Mouse (Mus musculus): ENCODE measurements around the gene Ccdc124.

DNA sequence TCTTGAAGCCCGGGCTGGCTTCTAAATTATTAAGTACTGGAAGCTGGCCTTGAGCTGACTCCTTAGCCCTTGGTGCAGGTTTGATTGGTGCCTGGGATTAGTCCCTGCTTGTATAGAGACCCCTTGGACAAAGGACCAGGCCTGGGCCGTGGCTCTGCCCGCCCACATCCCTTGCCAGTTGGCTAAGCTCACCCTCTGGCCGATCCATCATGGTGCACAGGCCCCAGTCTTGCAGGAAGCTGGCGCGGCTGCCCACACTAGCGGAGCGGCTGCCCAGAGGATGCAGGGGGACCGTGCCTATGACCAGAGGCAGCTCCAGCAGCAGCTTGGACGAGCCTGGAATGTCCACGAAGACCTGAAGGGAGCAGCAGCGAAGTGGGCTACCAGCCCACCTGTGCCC is 37.1 kb downstream of the Ccdc124 start:
- TF ChIP-seq USF2 (IDR thresholded peaks at IDR 0.05; ENCODE audit: borderline replicate concordance in 1 of 2, insufficient read depth in 1 of 2, low read depth in 1 of 2, low read length in 2 of 2): no peak
- TF ChIP-seq EP300 (IDR thresholded peaks at IDR 0.05; ENCODE audit: low read depth in 1 of 2, low read length in 2 of 2): no peak
- TF ChIP-seq NRF1 (IDR thresholded peaks at IDR 0.05; ENCODE audit: insufficient read depth, low read depth, low read length, poor library complexity, severe bottlenecking): no peak
- TF ChIP-seq POLR2A (IDR thresholded peaks at IDR 0.05; ENCODE audit: control insufficient read depth in 1 of 2, insufficient read depth in 1 of 2, low read depth in 1 of 2, low read length in 2 of 2, poor library complexity in 1 of 2): no peak
- TF ChIP-seq SIN3A (IDR thresholded peaks at IDR 0.05; ENCODE audit: low read length): no peak
- no peak for TF ChIP-seq USF1 (IDR thresholded peaks at IDR 0.05; ENCODE audit: low read depth, low read length)
- no peak for TF ChIP-seq GATA1 (IDR thresholded peaks at IDR 0.05; ENCODE audit: low read depth, low read length)
- TF ChIP-seq MYB (IDR thresholded peaks at IDR 0.05; ENCODE audit: low read depth, low read length): no peak
- TF ChIP-seq CHD2 (IDR thresholded peaks at IDR 0.05; ENCODE audit: low read length): no peak
- TF ChIP-seq NELFE (IDR thresholded peaks at IDR 0.05; ENCODE audit: low read depth, low read length): no peak
- TF ChIP-seq CTCF (IDR thresholded peaks at IDR 0.05 in 2 of 3, conservative IDR thresholded peaks at IDR 0.05 in 1 of 3; ENCODE audit: control insufficient read depth in 1 of 3, insufficient read depth in 1 of 3, low read depth in 2 of 3, low read length in 3 of 3, poor library complexity in 1 of 3, severe bottlenecking in 1 of 3): no peak

Measured in MEL (cell line).